Mouse (Mus musculus): ENCODE results near the gene Bhlhe41.
A peak's percentile ranks its signal among the peaks of the same experiment; 100 is the strongest.

Gene Bhlhe41

DNA sequence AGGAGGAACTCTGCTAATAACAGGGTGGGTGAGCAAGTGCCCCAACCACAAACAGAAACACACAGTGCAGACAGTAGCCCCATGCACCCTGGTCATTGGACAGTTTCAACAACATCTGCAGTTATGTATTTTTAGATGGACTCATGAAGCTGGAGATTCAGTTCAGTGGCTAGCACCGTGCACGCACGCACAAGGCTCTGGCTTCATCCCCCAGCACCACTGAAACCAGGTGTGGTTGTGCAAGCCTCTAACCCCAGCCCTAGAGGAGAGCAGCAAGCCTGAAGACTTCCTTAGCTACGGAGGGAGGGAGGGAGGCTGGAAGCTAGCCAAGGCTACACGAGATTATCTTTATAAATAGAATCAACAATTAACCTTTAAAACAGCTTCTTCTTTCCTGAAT, 19.7 kb downstream of the Bhlhe41 start:
- DNase-seq (ENCODE audit: low spot score in 2 of 2), result no peak

- no peak for DNase-seq (ENCODE audit: low spot score in 2 of 2)
Observed at GRCm38 (mm10) chr6:145835359-145835758, 30.0 kb downstream of the Bhlhe41 start.

DNA sequence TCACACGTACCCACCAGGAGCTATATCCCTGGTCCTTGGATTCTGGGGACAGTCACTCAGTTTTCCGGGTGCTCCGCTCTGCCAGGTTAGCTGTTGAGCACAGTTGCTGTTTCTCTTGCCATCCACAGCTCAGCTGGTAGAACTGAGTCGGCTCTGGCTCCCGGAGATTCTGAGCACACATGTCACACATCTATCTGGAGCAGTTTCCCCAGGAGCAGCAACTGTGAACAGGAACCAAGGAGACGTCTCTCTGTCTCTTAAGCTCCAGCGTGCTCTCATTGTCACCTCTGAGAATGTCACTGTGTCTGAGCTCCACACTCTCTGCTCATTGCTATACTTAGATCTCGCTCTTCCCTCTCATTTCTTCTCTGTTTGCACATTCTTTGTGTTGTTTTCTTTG, 32.4 kb downstream of the Bhlhe41 start:
- no peak for DNase-seq (ENCODE audit: low spot score in 2 of 2)

GRCm38 (mm10) chr6:145830617-145831016, 34.7 kb downstream of the Bhlhe41 start:
- no peak for DNase-seq (ENCODE audit: low spot score in 2 of 2)

GRCm38 (mm10) chr6:145830117-145830516, 35.2 kb downstream of the Bhlhe41 start:
- peak; percentile 57 to 60 for DNase-seq (ENCODE audit: low spot score in 2 of 2)

- DNase-seq (ENCODE audit: low spot score in 2 of 2), result no peak
Observed at GRCm38 (mm10) chr6:145829062-145829835, 36.1 kb downstream of the Bhlhe41 start.

GRCm38 (mm10) chr6:145826305-145826704, 39.1 kb downstream of the Bhlhe41 start:
- no peak for DNase-seq (ENCODE audit: low spot score in 2 of 2)

DNA sequence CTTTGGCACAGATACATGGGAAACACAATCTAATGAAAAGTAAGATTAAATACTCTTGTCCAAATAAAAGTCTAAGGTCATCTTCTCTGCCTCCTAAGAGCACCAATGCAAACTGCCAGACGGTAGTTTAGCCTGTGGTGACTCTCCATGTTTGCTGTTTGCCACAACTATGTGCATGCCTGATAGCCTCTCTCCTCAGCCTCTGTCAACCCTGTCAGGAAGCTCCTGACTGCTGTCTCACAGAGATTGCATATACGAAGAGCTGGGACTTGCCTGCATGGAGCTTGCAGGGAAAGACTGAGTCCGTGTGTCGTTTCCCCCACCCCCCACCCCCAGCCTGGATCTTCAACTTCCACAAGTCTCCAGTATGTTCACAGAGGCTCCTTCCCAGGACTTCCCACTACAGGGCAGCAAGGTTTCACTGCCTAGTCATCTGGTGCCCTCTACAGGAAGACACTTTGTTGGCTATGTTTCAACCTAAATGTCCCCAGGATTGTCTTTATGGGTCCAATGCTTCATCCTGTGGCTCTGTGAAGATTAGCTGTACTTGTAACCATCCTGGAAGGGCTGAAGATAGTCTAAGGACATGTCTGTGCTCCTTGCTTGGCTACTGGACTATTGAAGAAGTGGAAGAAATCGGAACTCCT, 41.6 kb downstream of the Bhlhe41 start:
- DNase-seq (ENCODE audit: low spot score in 2 of 2), result no peak

DNA sequence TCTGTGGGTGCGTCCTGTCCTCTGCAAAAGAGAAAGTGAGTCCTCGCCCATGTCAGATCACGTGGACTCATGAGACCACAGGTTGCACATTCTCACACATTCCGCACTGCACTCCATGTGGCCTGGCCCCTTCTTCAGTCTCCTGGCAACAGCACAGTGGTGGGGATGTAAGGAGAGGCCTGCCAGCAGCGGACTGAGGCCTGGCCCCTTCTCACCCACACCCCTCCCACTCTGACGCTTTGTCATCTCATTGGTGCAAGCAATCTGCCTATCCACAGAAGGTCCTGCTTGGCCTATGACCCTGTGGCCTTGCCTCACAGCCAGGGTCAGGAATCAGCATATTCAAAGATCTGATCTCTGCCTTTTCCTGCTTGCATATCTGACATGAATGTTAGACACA, 42.3 kb downstream of the Bhlhe41 start:
- no peak for DNase-seq (ENCODE audit: low spot score in 2 of 2)

DNA sequence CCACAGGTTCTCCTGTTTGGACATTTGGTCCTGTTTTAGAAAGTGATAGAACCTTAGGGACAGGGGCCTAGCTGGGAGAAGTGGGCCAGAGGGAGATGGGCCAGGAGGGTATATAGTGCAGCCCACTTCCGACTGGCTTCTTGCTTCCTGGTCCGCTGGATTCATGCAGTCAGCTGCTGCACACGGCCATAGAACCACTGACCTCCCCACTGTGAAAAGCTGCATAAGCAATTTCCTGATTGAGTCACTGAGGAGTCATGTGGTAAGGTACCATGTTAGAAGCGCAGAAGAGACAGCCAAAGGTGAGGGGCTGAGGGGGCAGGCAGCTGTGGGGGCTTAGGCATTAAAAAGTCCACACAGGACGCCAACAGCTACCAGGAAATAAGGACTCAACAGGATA, 43.1 kb downstream of the Bhlhe41 start:
- DNase-seq (ENCODE audit: low spot score in 2 of 2), result no peak

DNA sequence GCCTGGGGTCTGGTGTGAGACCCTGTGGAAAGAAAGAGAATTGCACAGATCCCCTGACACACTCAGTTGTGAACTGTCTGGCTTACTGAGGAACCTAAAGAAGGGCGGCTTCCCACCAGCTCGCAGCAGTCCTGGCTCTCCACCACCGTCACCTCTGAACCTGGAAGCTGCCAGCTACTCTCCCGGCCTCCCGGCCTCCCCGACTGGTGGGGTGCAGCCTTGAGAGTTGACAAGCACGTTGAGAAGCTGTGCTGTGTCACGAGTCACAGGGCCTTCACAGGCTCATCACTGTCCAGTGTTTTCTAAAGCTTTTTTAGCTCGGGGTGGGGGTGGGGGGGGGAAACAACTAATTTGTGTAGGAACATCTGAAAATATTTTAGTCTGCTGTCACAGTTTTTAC, 46.2 kb downstream of the Bhlhe41 start:
- DNase-seq (ENCODE audit: low spot score in 2 of 2), result no peak

DNA sequence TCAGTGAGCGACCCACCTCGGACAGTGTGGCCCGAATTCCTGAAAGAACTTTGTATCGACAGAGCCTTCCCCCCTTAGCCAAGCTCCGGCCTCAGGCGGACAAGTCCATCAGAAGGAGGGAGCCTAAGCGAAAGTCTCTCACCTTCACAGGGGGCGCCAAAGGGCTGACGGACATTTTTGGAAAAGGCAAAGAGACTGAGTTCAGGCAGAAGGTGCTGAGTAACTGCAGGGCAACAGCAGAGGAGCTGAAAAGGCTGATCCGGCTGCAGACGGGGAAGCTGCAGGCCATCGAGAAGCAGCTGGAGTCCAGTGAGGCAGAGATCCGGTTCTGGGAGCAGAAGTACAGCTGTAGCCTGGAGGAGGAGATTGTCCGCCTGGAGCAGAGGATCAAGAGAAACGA, 50.2 kb downstream of the Bhlhe41 start:
- DNase-seq (ENCODE audit: low spot score in 2 of 2), result no peak

- no peak for DNase-seq (ENCODE audit: low spot score in 2 of 2)
Observed at GRCm38 (mm10) chr6:145811174-145811573, 54.2 kb downstream of the Bhlhe41 start.

DNA sequence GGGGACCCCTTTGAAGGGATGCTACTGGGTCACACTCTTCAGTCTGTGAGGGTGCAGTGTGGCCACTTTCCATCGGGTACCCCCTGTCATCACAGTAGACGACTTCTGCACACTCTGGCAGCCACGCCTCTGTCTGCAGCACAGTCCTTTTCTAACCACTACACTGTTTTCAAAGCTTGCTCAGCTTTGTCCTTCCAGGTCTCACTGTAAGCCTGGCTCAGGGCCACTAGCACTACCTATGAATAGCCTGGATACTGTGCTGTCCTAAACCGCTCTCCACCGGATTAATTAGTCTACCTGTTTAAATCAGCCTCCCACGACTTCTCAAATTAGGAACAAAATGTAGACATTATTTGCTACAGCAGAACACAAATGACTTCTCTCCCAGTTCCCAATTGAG, 55.3 kb downstream of the Bhlhe41 start:
- no peak for DNase-seq (ENCODE audit: low spot score in 2 of 2)

- no peak for DNase-seq (ENCODE audit: low spot score in 2 of 2)
Observed at GRCm38 (mm10) chr6:145809566-145809965, 55.8 kb downstream of the Bhlhe41 start.
